Mouse (Mus musculus) left cerebral cortex, postnatal 25 days (tissue): ENCODE results near the gene Cdc42ep5. TPM values are rescaled to one million over a fixed set of nuclear protein-coding genes. Genes with fewer than 3 reads are reported as not detected.

Experiments
- total RNA-seq, 2 experiments: library from RNA; stranded (reverse); gene quantifications; 2 replicates each; pipeline ENCODE4 v1.2.3; 2021

Gene Cdc42ep5
- total RNA-seq, 2 experiments from 2014 or later = 1.4 to 1.9 TPM

Other genes with a start within 250 kb of the Cdc42ep5 start
- not detected for gene Lilra6, start 249.4 kb downstream of the Cdc42ep5 start, total RNA-seq
- gene Lair1, start 101.7 kb downstream of the Cdc42ep5 start, total RNA-seq = 1 to 10 TPM; 5.2 to 6.6 TPM
- 100 to 1,000 TPM; 743 to 807 TPM for gene Ttyh1, start 45.5 kb downstream of the Cdc42ep5 start, total RNA-seq
- gene Leng8, start 27.8 kb downstream of the Cdc42ep5 start, total RNA-seq = 100 to 1,000 TPM; 120 to 142 TPM
- gene Leng9, start 14.5 kb downstream of the Cdc42ep5 start, total RNA-seq = 1 to 10 TPM; 6.8 to 7.2 TPM
- gene Lilra5, start 72.9 kb upstream of the Cdc42ep5 start, total RNA-seq = not detected
- gene Ncr1, start 172.9 kb upstream of the Cdc42ep5 start, total RNA-seq = not detected
- not detected for gene Gp6, start 232.9 kb upstream of the Cdc42ep5 start, total RNA-seq